Mouse (Mus musculus) hindbrain, postnatal 0 days (tissue): Measurements from ENCODE around the gene Vat1l. TPM values are rescaled to one million over a fixed set of nuclear protein-coding genes. Genes with fewer than 3 reads are reported as not detected.
A peak's percentile ranks its signal among the peaks of the same experiment; 100 is the strongest.

ENCODE experiments used
- ATAC-seq: fragments of 200-750 bp; cut with Nextera tagmentation; 2 replicates; pipeline ENCODE4 v1.8.0; 2017; ENCODE audit warnings: mild to moderate bottlenecking, moderate TSS enrichment, moderate library complexity
- DNase-seq: peaks from one replicate; pipeline ENCODE4 v3.0.0-alpha.2; 2015; ENCODE audit warnings: low spot score
- H3K27ac ChIP-seq: fragments of 300-500 bp; sonication (generic); 2 replicates; pipeline ENCODE4 v1.5.1; 2014; ENCODE audit warnings: mild to moderate bottlenecking
- H3K27me3 ChIP-seq: fragments of 300-500 bp; sonication (generic); 2 replicates; pipeline ENCODE4 v1.6.1; 2014; ENCODE audit warnings: low read length, mixed read lengths; ENCODE audit not compliant: insufficient read depth
- H3K36me3 ChIP-seq: fragments of 300-500 bp; sonication (generic); 2 replicates; pipeline ENCODE4 v1.6.1; 2014; ENCODE audit warnings: low read length, mixed read lengths; ENCODE audit not compliant: insufficient read depth
- H3K4me1 ChIP-seq: fragments of 300-500 bp; sonication (generic); 2 replicates; pipeline ENCODE4 v1.6.1; 2014; ENCODE audit warnings: antibody characterized with exemption, low read length, mixed read lengths; ENCODE audit not compliant: insufficient read depth
- H3K4me2 ChIP-seq: fragments of 300-500 bp; sonication (generic); 2 replicates; pipeline ENCODE4 v1.6.1; 2014; ENCODE audit warnings: low read depth, mild to moderate bottlenecking, low read length, moderate library complexity, mixed read lengths
- H3K4me3 ChIP-seq: fragments of 300-500 bp; sonication (generic); 2 replicates; pipeline ENCODE4 v1.5.1; 2014; ENCODE audit warnings: low read length
- H3K9ac ChIP-seq: fragments of 300-500 bp; sonication (generic); replicated peaks from 2 replicates; pipeline ENCODE4 v1.6.1; 2014; ENCODE audit warnings: mild to moderate bottlenecking, low read length, moderate library complexity, mixed read lengths
- H3K9me3 ChIP-seq: fragments of 300-500 bp; sonication (generic); 2 replicates; pipeline ENCODE4 v1.6.1; 2016; ENCODE audit warnings: low read length, mixed read lengths
- CTCF ChIP-seq: IDR thresholded peaks from 2 replicates; pipeline ENCODE4 v1.5.1; 2016; ENCODE audit warnings: antibody characterized with exemption, control low read depth, low read depth
- WGBS: fragments of 180-500 bp; shearing (Covaris S2); extraction: QIAGEN DNeasy Blood & Tissue Kit; methylation state at CpG from one replicate; pipeline ENCODE4 v1.1.7; 2014; 5-methylcytosine and 5-hydroxymethylcytosine counted together
- polyA plus RNA-seq: library from polyadenylated mRNA; unstranded; fragments of >200 nt; fragmentation: Nextera tagmentation; extraction: Ambion mirVana; gene quantifications from 2 replicates; pipeline ENCODE4 v1.2.1, GENCODE M21; 2015
- total RNA-seq: library from RNA; depleted of rRNA; stranded (reverse); fragments of >200 nt; gene quantifications from 2 replicates; pipeline ENCODE4 v1.2.3, GENCODE M21; 2014

Gene Vat1l
- total and polyA plus RNA-seq, 2 experiments from 2014 or later: 74.0 to 175 TPM

DNA sequence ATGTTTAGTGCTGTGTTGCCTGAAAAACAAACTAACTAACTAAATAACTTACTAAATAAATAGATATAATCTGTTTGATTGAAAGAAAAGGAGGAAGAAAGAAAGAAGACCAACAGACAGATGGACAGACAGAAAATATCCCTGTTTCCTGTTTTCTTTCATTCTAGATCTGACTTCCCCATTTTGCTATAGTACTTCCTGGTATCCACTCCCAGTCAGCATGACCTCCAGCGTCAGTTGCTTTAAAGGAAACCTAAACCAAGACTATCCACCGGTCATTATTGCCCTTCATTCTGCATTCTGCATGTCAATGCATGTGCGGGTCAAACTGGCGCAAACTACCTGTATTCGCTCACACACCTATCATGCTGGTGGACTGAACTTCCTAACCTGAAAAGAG lies 12.1 kb upstream of the Vat1l start:
- H3K9me3 ChIP-seq: no peaks in the 10 kb centered on the region
- H3K4me1 ChIP-seq: no peaks in the 10 kb centered on the region
- no peaks in the 10 kb centered on the region for H3K27me3 ChIP-seq
- no peaks in the 10 kb centered on the region for H3K36me3 ChIP-seq
- no peak for TF ChIP-seq CTCF
- H3K27ac ChIP-seq: no peak overlapping the region
- DNase-seq: no peak
- H3K4me3 ChIP-seq: no peak overlapping the region
- no peak for ATAC-seq
- H3K9ac ChIP-seq: no peak overlapping the region
- H3K4me2 ChIP-seq: no peak overlapping the region
- WGBS: 91% methylated on average over 5 of the region's 5 CpGs

DNA sequence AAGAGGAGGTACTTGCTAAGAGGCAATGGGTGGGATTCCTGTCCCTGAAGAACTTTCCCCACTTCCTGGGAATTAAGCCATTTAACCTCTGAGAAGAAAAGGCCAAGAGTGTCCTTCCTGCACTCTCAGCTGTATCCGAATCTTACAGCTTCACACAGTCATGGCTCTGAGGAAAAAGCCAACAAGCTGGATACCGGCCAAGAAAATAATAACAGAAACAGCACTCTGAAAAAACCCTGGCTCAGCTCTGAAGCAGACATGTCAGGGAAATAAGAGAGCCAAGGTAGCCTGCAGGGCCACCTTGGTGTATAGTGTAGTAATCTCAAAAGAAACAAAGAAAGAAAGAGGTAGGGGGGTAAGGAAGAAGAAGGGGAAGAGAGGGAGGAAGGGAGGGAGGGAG lies 6.4 kb upstream of the Vat1l start:
- Histone ChIP-seq H3K27me3 (no peaks in the 10 kb centered on the region), H3K36me3 (no peaks in the 10 kb centered on the region), H3K4me3 (no peak overlapping the region), H3K27ac (no peak overlapping the region), H3K9ac (no peak overlapping the region), H3K9me3 (no peaks in the 10 kb centered on the region), H3K4me2 (no peak overlapping the region), H3K4me1 (no peaks in the 10 kb centered on the region)
- peak; percentile 53 for DNase-seq
- TF ChIP-seq CTCF: no peak
- 41% methylated on average over 2 of the region's 2 CpGs for WGBS
- no peak for ATAC-seq

DNA sequence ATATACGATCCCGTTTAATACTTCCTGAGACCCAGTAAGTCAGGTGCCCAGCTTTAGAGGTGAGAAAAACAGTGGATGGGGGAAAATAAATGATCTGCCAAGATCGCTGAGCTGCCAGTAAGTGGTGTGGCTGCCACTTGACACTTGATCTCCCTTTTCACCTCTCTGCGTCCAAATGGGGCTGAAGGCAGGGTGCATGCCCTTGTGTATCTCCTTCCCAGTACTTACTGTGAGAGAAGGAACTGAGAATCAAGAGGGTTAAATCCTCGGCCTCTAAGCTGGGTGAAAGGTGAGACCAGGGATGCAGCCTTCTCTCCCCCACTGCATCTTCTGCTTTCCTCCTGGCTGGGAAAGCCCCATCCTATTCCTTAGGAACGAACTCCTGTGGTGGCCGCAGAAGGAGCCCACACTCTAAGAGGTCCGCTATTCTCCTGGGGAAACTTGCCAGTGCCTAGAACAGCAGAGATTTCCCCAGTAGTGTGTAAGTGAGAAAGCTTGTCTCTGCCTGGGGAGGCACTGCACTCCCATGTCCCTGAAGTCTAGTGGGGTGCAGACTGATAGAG lies 1.1 kb downstream of the Vat1l start:
- WGBS: 2% methylated on average over 8 of the region's 8 CpGs
- TF ChIP-seq CTCF: no peak
- H3K9me3 ChIP-seq: no peaks in the 10 kb centered on the region
- H3K36me3 ChIP-seq: no peaks in the 10 kb centered on the region
- peak overlapping the region; percentile 49 for H3K9ac ChIP-seq
- 0 out of 2 replicates have a peak, but pooled peaks cover 4% of the 10 kb centered on the region for H3K4me1 ChIP-seq
- ATAC-seq: no peak
- H3K27me3 ChIP-seq: no peaks in the 10 kb centered on the region
- peak overlapping the region; percentile 51 for H3K4me3 ChIP-seq
- DNase-seq: peak; percentile 20
- H3K27ac ChIP-seq: peak overlapping the region; percentile 58
- H3K4me2 ChIP-seq: peak overlapping the region; percentile 58

DNA sequence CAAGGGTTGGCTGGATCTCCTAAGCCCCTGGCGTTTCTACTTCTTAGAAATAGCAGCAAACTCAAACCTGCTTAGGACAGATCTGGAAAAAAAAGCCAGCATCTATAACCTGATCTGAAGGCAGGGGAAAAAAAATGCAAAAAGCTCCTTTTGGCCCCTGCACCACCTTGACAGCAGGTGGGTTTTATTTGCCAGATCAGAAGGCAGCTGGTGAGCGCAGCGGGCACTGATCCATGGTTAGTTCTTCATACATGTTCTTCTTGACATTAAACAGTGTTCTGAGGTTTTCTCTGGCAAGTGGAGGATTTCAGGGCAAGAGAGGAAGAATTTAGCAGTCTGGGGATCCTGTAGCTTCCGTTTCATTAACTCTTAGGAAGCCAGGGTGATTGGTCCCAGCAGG lies 1.6 kb downstream of the Vat1l start:
- H3K27ac ChIP-seq: peak overlapping the region; percentile 58; the same call in 1 of the 2 replicates
- WGBS: 37% methylated on average over 4 of the region's 4 CpGs
- H3K9ac ChIP-seq: peak overlapping the region; percentile 49
- no peak for TF ChIP-seq CTCF
- no peaks in the 10 kb centered on the region for H3K27me3 ChIP-seq
- DNase-seq (peak; percentile 39), ATAC-seq (no peak)
- H3K4me2 ChIP-seq: peak overlapping the region; percentile 58
- H3K4me1 ChIP-seq: 0 out of 2 replicates have a peak, but pooled peaks cover 4% of the 10 kb centered on the region
- no peaks in the 10 kb centered on the region for H3K36me3 ChIP-seq
- peak overlapping the region; percentile 51 for H3K4me3 ChIP-seq
- no peaks in the 10 kb centered on the region for H3K9me3 ChIP-seq

DNA sequence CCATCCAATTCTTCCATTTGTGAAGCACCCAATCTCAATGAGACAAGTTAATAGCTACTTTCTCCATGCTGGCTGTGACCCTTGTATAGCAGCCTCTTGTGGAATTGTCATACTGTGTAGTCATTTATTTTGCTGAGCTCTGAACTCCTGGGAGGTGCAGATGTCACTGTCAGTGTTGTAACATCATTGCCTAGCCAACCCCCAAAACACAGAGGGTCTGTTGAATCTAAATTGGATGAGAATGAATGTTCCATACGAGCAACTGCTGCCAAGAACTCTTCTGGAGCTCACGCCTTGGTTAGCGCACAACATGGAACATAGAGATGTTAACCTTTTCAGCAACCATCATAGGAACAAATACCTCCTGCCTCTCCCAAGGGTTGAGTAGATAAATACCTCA lies 15.4 kb downstream of the Vat1l start:
- DNase-seq: peak; percentile 47
- WGBS: 52% methylated on average over 3 of the region's 3 CpGs

DNA sequence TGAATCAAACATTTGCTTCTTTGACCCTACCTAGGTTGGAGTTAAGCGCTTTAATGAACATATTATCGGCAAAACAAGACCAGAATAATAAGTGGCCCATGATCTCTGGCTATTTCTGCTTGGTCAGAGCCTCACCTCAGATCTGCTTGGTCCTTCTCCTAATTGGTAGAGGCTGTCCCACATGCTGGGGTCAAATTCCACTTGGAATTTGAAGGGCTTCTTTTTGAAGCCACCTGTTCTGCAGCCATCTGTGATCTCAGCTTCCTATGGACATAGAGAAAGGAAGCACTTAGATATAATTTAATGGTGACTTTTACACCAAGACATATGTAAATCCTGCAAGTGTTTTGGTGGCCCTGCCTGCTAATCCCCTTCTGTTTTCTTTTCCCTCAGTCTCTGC lies 16.6 kb downstream of the Vat1l start:
- no peak overlapping the region for H3K27ac ChIP-seq

More for the DNA sequence above, 15.4 kb downstream of the Vat1l start:
- H3K9ac ChIP-seq: no peak overlapping the region
- 0 out of 2 replicates have a peak, but pooled peaks have one; percentile 43 for ATAC-seq
- no peak overlapping the region for H3K27ac ChIP-seq
- no peaks in the 10 kb centered on the region; the same call in 1 of the 2 replicates for H3K36me3 ChIP-seq
- H3K4me2 ChIP-seq: no peak overlapping the region
- no peaks in the 10 kb centered on the region for H3K9me3 ChIP-seq
- H3K4me1 ChIP-seq: no peaks in the 10 kb centered on the region
- H3K4me3 ChIP-seq: no peak overlapping the region
- no peaks in the 10 kb centered on the region for H3K27me3 ChIP-seq
- TF ChIP-seq CTCF: no peak

DNA sequence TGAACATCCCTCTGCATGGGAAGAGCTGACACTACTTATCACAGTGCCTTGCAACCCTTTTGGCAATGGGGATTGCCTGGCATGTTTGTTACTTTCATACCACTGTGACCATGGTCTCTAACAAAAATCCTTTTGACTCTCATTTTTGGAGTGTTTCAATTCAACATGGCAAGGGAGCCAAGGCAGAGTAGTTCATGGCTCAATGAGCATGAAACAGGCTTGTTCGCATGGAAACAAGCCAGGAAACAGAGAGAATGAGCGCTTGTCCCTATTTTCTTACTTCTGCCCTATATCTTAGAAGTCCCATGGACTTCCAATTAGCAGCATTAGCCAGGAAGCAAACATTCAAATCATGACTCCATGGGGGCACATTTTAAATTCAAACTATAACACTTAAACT lies 18.6 kb downstream of the Vat1l start:
- no peaks in the 10 kb centered on the region for H3K4me1 ChIP-seq
- H3K9ac ChIP-seq: no peak overlapping the region
- no peaks in the 10 kb centered on the region for H3K9me3 ChIP-seq
- no peak for TF ChIP-seq CTCF
- no peak overlapping the region for H3K27ac ChIP-seq
- no peaks in the 10 kb centered on the region for H3K27me3 ChIP-seq
- DNase-seq (peak; percentile 68), ATAC-seq (peak; percentile 40; the same call in 1 of the 2 replicates)
- 57% methylated on average over 2 of the region's 2 CpGs for WGBS
- H3K4me2 ChIP-seq: no peak overlapping the region
- no peaks in the 10 kb centered on the region; the same call in 1 of the 2 replicates for H3K36me3 ChIP-seq
- H3K4me3 ChIP-seq: no peak overlapping the region

More for the DNA sequence above, 16.6 kb downstream of the Vat1l start:
- H3K9ac ChIP-seq: no peak overlapping the region
- TF ChIP-seq CTCF: no peak
- H3K4me1 ChIP-seq: no peaks in the 10 kb centered on the region
- ATAC-seq (no peak), DNase-seq (no peak)
- 89% methylated on average over 2 of the region's 2 CpGs for WGBS
- H3K4me3 ChIP-seq: no peak overlapping the region
- no peaks in the 10 kb centered on the region for H3K9me3 ChIP-seq
- H3K36me3 ChIP-seq: no peaks in the 10 kb centered on the region; the same call in 1 of the 2 replicates
- no peaks in the 10 kb centered on the region for H3K27me3 ChIP-seq
- no peak overlapping the region for H3K4me2 ChIP-seq
